Mouse (Mus musculus) skeletal muscle tissue, adult 2 months (tissue): ENCODE data around the gene Olfr1153.

Experiments
- DNase-seq: peaks from one replicate; pipeline ENCODE4 v3.0.0-alpha.2; 2012; ENCODE audit warnings: low read depth, low spot score

Gene Olfr1153

DNA sequence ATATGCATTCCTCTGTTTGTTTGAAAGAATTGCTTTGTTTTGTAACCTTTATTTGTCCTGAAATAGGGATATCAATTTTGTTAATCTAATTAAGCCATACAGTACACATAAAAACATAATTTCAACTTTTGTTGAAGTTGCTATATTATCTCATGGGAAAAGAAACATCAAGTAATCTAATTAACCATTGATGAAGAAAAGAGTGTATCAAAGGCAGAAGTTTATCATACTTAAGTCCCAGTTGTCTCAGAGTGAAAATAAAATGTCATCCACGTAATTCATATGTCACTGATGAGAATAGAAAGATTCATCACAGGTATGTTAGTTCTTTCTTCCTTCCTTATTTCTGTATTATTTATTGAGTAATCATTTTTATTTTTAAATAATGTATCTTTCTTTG is at the start of gene Olfr1153:
TSS of gene Olfr1153 (plus strand) at position 301 of the 400 bp plus-strand sequence.
- no peak for DNase-seq

GRCm38 (mm10) chr2:87855562-87855961 is 39.2 kb upstream of the Olfr1153 start, which contains the start of gene Olfr1151:
Gene Olfr1151 (plus strand): TSS chr2:87855862.
- DNase-seq, result no peak

GRCm38 (mm10) chr2:87866192-87866591 is 28.6 kb upstream of the Olfr1153 start, which contains the start of gene Olfr1152:
Gene Olfr1152 (plus strand): TSS chr2:87866492.
- DNase-seq, result no peak

DNA sequence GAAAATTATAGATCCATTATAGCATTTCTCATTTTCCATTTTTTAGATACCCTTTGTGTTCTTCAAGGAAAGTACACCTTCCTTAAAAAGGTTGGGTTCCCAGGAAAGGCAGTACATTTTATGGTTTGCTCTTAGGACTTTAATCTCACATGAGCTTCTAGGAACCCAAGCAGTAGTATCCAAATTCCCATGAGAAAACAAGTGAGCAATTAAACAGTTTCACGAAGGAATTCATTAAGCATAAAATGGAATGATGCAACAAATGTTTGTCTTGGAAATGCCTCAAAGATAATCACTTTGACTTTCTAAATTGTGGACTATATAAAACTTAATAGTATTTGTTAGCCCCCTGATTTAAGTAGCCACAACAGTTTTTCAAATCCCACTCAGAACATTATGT is 10.3 kb downstream of the Olfr1153 start, which contains the start of gene Olfr1154:
TSS of gene Olfr1154 (minus strand) at position 101 of the 400 bp plus-strand sequence.
- DNase-seq, result no peak

DNA sequence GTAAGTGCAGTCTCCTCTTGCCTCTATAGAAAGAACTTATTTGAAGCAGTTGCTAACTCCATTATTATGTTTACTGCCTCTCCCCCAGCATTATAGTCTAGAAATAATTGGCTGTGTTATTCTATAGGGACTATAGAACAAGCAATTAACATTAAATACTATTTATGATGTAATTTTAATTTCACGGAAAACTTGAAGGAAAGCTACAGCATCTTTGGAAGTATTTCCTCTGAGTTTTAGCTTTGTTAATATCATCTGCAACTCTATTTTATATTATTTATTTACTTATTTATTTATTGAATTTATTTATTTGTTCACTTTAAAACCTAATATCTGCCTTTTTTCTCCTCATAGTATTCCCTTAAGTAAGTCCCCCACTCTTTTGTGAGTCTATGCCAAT is 50.3 kb downstream of the Olfr1153 start, which contains the start of gene Olfr1155:
TSS of gene Olfr1155 (minus strand) at position 101 of the 400 bp plus-strand sequence.
- DNase-seq, result no peak
